Mouse (Mus musculus): Measurements from ENCODE around the gene Slc16a2.

DNA sequence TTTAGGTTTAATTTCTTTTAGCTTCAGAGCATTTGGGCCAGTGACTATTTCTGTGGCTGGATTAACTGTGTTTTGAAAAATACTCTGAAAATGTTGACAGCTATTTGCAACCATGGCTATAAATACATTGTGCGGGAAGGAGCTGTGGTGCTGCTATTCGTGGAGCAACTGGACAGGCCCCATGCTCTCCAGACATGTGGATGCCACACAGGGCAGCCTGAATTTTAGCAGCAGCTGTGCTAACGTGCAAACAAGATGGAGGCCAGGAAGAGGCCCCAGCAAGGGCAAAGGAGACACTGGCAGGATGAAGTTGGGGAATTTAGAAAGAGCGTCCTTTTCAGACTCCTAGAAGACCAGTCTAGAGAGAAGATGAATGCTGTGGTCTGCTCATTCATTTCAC is 15.4 kb downstream of the Slc16a2 start:
- TF ChIP-seq CTCF (IDR thresholded peaks at IDR 0.05; ENCODE audit: borderline replicate concordance, insufficient read depth, low read length) (no peak), POLR2A (IDR thresholded peaks at IDR 0.05; ENCODE audit: low read depth, low read length) (no peak)
